ENCODE assay signal across 15 mouse cellular contexts in genomic region chr4:149578831-149579230, GRCm38 (mm10). TPM values are rescaled to one million over a fixed set of nuclear protein-coding genes. Genes with fewer than 3 reads are reported as not detected.
DNase-seq lines count a peak whose midpoint lies in the region; ATAC-seq lines count a peak whose summit lies in the region.
"Had no signal": no experiment of that assay in that cellular context is flagged by ENCODE, and none has a peak within 500 bp of the region (broad histone marks: within the 10 kb centered on the region; RNA-seq: fewer than 3 reads in every experiment).

No protein-coding gene starts in this region.

- H3K4me2 ChIP-seq in hindbrain, embryonic 12.5 days (replicated peaks), result no peak overlapping the region
- no peak overlapping the region for H3K4me2 ChIP-seq in forebrain, embryonic 13.5 days
- H3K4me2 ChIP-seq in midbrain, embryonic 14.5 days (ENCODE audit: low read length), result no peak overlapping the region
- H3K4me2 ChIP-seq: embryonic facial prominence, embryonic 13.5 days; liver, embryonic 15.5 days had no signal

- H3K27ac ChIP-seq in hindbrain, embryonic 12.5 days, result peak overlapping the region; percentile 40; the same call in 1 of the 2 replicates
- no peak overlapping the region for H3K27ac ChIP-seq in hindbrain, embryonic 10.5 days
- peak overlapping the region; percentile 16; the same call in 1 of the 2 replicates for H3K27ac ChIP-seq in forebrain, embryonic 13.5 days
- H3K27ac ChIP-seq in midbrain, embryonic 14.5 days (replicated peaks; ENCODE audit: low read depth, low read length), result 0 out of 2 replicates have a peak overlapping the region, but pooled peaks have one; percentile 15
- H3K27ac ChIP-seq: embryonic facial prominence, embryonic 13.5 days; heart, embryonic 10.5 days; kidney, postnatal 0 days; liver, embryonic 15.5 days had no signal

- no peaks in the 10 kb centered on the region for H3K36me3 ChIP-seq in hindbrain, embryonic 12.5 days
- H3K36me3 ChIP-seq in hindbrain, embryonic 10.5 days, result no peaks in the 10 kb centered on the region
- no peaks in the 10 kb centered on the region for H3K36me3 ChIP-seq in forebrain, embryonic 13.5 days (ENCODE audit: poor library complexity, severe bottlenecking)
- no peaks in the 10 kb centered on the region for H3K36me3 ChIP-seq in midbrain, embryonic 14.5 days (ENCODE audit: control insufficient read depth, insufficient read depth, low read length)
- H3K36me3 ChIP-seq: embryonic facial prominence, embryonic 13.5 days; heart, embryonic 10.5 days; liver, embryonic 15.5 days had no signal

- H3K4me3 ChIP-seq in hindbrain, embryonic 12.5 days, result no peak overlapping the region
- H3K4me3 ChIP-seq in hindbrain, embryonic 10.5 days, result no peak overlapping the region
- no peak overlapping the region for H3K4me3 ChIP-seq in forebrain, embryonic 13.5 days
- H3K4me3 ChIP-seq in midbrain, embryonic 14.5 days (replicated peaks; ENCODE audit: low read depth, low read length), result no peak overlapping the region
- H3K4me3 ChIP-seq: embryonic facial prominence, embryonic 13.5 days; heart, embryonic 10.5 days; liver, embryonic 15.5 days had no signal

- no peak for DNase-seq in hindbrain, embryonic 10.5 days (ENCODE audit: low spot score)
- peak; percentile 77 for DNase-seq in Muller cell, postnatal 12 days (ENCODE audit: inconsistent ontology term)
- DNase-seq in midbrain, embryonic 14.5 days, result peak; percentile 55
- no peak for DNase-seq in adrenal gland, adult (ENCODE audit: inconsistent age in 2 of 2, low spot score in 1 of 2)
- no peak for DNase-seq in liver
- DNase-seq in spleen, postnatal 4 days (ENCODE audit: low spot score in 2 of 2), result no peak
- DNase-seq: cerebellum, adult 9-11 months; kidney, adult 11 months; thymus, postnatal 14 days had no signal

- no peak for ATAC-seq in hindbrain, embryonic 12.5 days (ENCODE audit: low FRiP score)
- peak; percentile 60 for ATAC-seq in forebrain, embryonic 13.5 days
- no peak for ATAC-seq in midbrain, embryonic 14.5 days (ENCODE audit: low FRiP score, low TSS enrichment)

- no peak overlapping the region for H3K9ac ChIP-seq in hindbrain, embryonic 12.5 days
- 0 out of 2 replicates have a peak overlapping the region, but pooled peaks have one; percentile 37 for H3K9ac ChIP-seq in forebrain, embryonic 13.5 days
- no peak overlapping the region for H3K9ac ChIP-seq in midbrain, embryonic 14.5 days (replicated peaks; ENCODE audit: low read length)
- H3K9ac ChIP-seq: embryonic facial prominence, embryonic 13.5 days; liver, embryonic 15.5 days had no signal

- peaks cover 3% of the 10 kb centered on the region; the same call in 1 of the 2 replicates for H3K27me3 ChIP-seq in hindbrain, embryonic 12.5 days
- peaks cover 12% of the 10 kb centered on the region for H3K27me3 ChIP-seq in hindbrain, embryonic 10.5 days (ENCODE audit: insufficient read depth, poor library complexity, severe bottlenecking)
- peaks cover 5% of the 10 kb centered on the region; the same call in 1 of the 2 replicates for H3K27me3 ChIP-seq in forebrain, embryonic 13.5 days
- H3K27me3 ChIP-seq in midbrain, embryonic 14.5 days (ENCODE audit: control insufficient read depth, insufficient read depth, low read length), result no peaks in the 10 kb centered on the region

- H3K4me1 ChIP-seq in hindbrain, embryonic 12.5 days, result peaks cover 31% of the 10 kb centered on the region
- peaks cover 31% of the 10 kb centered on the region for H3K4me1 ChIP-seq in hindbrain, embryonic 10.5 days (replicated peaks)
- H3K4me1 ChIP-seq in forebrain, embryonic 13.5 days, result peaks cover 43% of the 10 kb centered on the region
- peaks cover 20% of the 10 kb centered on the region for H3K4me1 ChIP-seq in midbrain, embryonic 14.5 days (ENCODE audit: control insufficient read depth, insufficient read depth, low read length)
- H3K4me1 ChIP-seq: liver, embryonic 15.5 days had no signal

- H3K9me3 ChIP-seq in hindbrain, embryonic 12.5 days (replicated peaks), result no peaks in the 10 kb centered on the region
- H3K9me3 ChIP-seq in hindbrain, embryonic 10.5 days, result no peaks in the 10 kb centered on the region
- H3K9me3 ChIP-seq in forebrain, embryonic 13.5 days (replicated peaks), result no peaks in the 10 kb centered on the region
- no peaks in the 10 kb centered on the region for H3K9me3 ChIP-seq in midbrain, embryonic 14.5 days (ENCODE audit: control insufficient read depth, low read length)
- H3K9me3 ChIP-seq: embryonic facial prominence, embryonic 13.5 days; heart, embryonic 10.5 days; liver, embryonic 15.5 days had no signal

- 47% methylated on average over 7 of the region's 7 CpGs for WGBS in hindbrain, embryonic 12.5 days
- WGBS in hindbrain, embryonic 10.5 days, result 59% methylated on average over 7 of the region's 7 CpGs
- WGBS in forebrain, embryonic 13.5 days, result 13% methylated on average over 7 of the region's 7 CpGs
- WGBS in midbrain, embryonic 14.5 days, result 18% methylated on average over 7 of the region's 7 CpGs

RNA-seq across cellular contexts. Expression of gene Clstn1, which starts 7.4 kb away (rescaled TPM):
- 135 and 138 TPM in 2 replicates for polyA plus RNA-seq in hindbrain, embryonic 12.5 days (2016; fragmentation: Nextera tagmentation; extraction: Ambion mirVana)
- 36.0 and 57.4 TPM in 2 replicates for polyA plus RNA-seq in hindbrain, embryonic 10.5 days (2016; fragmentation: Nextera tagmentation; extraction: Ambion mirVana)
- polyA plus RNA-seq in forebrain, embryonic 13.5 days (2015; fragmentation: Nextera tagmentation; extraction: Ambion mirVana), result 22.7 and 26.0 TPM in 2 replicates
- polyA plus RNA-seq in midbrain, embryonic 14.5 days (2014; fragmentation: Nextera tagmentation; extraction: Ambion mirVana), result 104 and 117 TPM in 2 replicates

Comparison
In these comparisons a context has a peak if more than half of its experiments do, and no peak if none do; other contexts are left out.
1. DNase-seq: peak in Muller cell, postnatal 12 days (single experiment) and midbrain, embryonic 14.5 days (single experiment); none in hindbrain, embryonic 10.5 days (single experiment), adrenal gland, adult (0 of 2), liver (single experiment) and spleen, postnatal 4 days (0 of 2).